Mouse (Mus musculus) heart, embryonic 11.5 days (tissue): ENCODE measurements around the gene Dis3l2. TPM values are rescaled to one million over a fixed set of nuclear protein-coding genes. Genes with fewer than 3 reads are reported as not detected.

Experiments
- ATAC-seq: fragments of 200-750 bp; cut with Nextera tagmentation; replicated peaks from 2 replicates; pipeline ENCODE4 v1.8.0; 2017; ENCODE audit warnings: moderate library complexity; ENCODE audit not compliant: insufficient number of reproducible peaks, low FRiP score, low TSS enrichment
- H3K27ac ChIP-seq: fragments of 300-500 bp; sonication (generic); 2 replicates; pipeline ENCODE4 v1.5.1; 2014; ENCODE audit warnings: mild to moderate bottlenecking, low read depth, low read length
- H3K27me3 ChIP-seq: fragments of 300-500 bp; sonication (generic); 2 replicates; pipeline ENCODE4 v1.6.1; 2014; ENCODE audit warnings: mild to moderate bottlenecking, low read length, mixed read lengths; ENCODE audit not compliant: control insufficient read depth, insufficient read depth
- H3K36me3 ChIP-seq: fragments of 300-500 bp; sonication (generic); 2 replicates; pipeline ENCODE4 v1.6.1; 2014; ENCODE audit warnings: mild to moderate bottlenecking, low read length, moderate library complexity, mixed read lengths; ENCODE audit not compliant: control insufficient read depth, insufficient read depth
- H3K4me1 ChIP-seq: fragments of 300-500 bp; sonication (generic); 2 replicates; pipeline ENCODE4 v1.6.1; 2014; ENCODE audit warnings: low read length; ENCODE audit not compliant: control insufficient read depth, insufficient read depth
- H3K4me2 ChIP-seq: fragments of 300-500 bp; sonication (generic); 2 replicates; pipeline ENCODE4 v1.6.1; 2014; ENCODE audit warnings: mild to moderate bottlenecking, moderate library complexity
- H3K4me3 ChIP-seq: fragments of 300-500 bp; sonication (generic); 2 replicates; pipeline ENCODE4 v1.5.1; 2014; ENCODE audit warnings: low read depth, low read length
- H3K9ac ChIP-seq: fragments of 300-500 bp; sonication (generic); 2 replicates; pipeline ENCODE4 v1.6.1; 2014; ENCODE audit warnings: mild to moderate bottlenecking, low read depth, low read length, moderate library complexity
- H3K9me3 ChIP-seq: fragments of 300-500 bp; sonication (generic); replicated peaks from 2 replicates; pipeline ENCODE4 v1.6.1; 2016; ENCODE audit warnings: low read length; ENCODE audit not compliant: control insufficient read depth
- WGBS: fragments of 180-500 bp; shearing (Covaris S2); extraction: QIAGEN DNeasy Blood & Tissue Kit; methylation state at CpG from one replicate; pipeline ENCODE4 v1.1.7; 2014; ENCODE audit not compliant: insufficient replicate concordance; 5-methylcytosine and 5-hydroxymethylcytosine counted together
- polyA plus RNA-seq: library from polyadenylated mRNA; unstranded; fragments of >200 nt; fragmentation: Nextera tagmentation; extraction: Ambion mirVana; gene quantifications from 2 replicates; pipeline ENCODE4 v1.2.1, GENCODE M21; 2014

Dis3l2 gene
- polyA plus RNA-seq, 1 experiment from 2014 or later, result 15.8 TPM

DNA sequence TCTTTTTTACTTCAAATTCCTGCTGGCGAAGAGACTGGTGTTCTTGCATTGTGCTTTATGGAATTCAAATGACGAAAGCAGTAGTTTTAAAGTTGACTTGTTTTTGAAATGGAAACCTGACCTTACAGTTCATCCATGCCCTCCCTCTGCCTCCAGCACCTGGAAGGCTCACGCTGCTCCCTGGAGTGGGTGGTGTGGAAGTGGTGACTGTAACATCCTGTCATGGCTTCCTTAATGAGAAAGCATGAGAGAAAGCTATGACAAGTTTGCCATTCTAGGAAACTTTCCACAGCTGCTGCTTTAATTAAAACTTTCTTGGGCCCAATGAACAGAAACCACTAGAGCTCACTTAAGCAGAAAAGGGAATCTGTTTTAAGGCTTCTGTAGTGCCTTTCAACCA, 210.3 kb downstream of the Dis3l2 start:
- no peaks in the 10 kb centered on the region for H3K9me3 ChIP-seq
- H3K27me3 ChIP-seq, result no peaks in the 10 kb centered on the region
- no peak overlapping the region for H3K27ac ChIP-seq
- no peak overlapping the region for H3K9ac ChIP-seq
- no peak overlapping the region for H3K4me2 ChIP-seq
- no peak overlapping the region for H3K4me3 ChIP-seq
- ATAC-seq, result no peak
- no peaks in the 10 kb centered on the region for H3K36me3 ChIP-seq
- H3K4me1 ChIP-seq, result no peaks in the 10 kb centered on the region; the same call in 1 of the 2 replicates
- WGBS, result 75% methylated on average over 3 of the region's 3 CpGs

DNA sequence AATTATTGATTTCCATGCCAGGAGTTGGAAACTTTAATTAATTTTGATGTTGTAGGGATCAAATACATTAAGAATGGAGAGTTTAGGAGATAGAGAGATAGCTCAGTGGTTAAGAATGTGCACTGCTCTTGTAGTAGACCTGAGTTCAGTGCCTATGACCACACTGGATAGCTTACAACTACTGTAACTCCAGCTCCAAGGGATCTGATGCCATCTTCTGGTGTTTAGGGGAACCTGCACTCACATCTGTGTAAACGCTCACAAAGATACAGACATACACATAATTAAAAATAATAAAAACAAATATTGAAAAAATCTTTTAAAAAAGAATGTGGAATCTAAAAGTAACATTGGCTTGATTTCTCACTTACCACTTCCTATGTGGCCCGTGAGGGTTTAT, 211.1 kb downstream of the Dis3l2 start:
- Histone ChIP-seq H3K36me3 (no peaks in the 10 kb centered on the region), H3K4me2 (no peak overlapping the region)
- WGBS, result 92% methylated on average over 2 of the region's 2 CpGs

DNA sequence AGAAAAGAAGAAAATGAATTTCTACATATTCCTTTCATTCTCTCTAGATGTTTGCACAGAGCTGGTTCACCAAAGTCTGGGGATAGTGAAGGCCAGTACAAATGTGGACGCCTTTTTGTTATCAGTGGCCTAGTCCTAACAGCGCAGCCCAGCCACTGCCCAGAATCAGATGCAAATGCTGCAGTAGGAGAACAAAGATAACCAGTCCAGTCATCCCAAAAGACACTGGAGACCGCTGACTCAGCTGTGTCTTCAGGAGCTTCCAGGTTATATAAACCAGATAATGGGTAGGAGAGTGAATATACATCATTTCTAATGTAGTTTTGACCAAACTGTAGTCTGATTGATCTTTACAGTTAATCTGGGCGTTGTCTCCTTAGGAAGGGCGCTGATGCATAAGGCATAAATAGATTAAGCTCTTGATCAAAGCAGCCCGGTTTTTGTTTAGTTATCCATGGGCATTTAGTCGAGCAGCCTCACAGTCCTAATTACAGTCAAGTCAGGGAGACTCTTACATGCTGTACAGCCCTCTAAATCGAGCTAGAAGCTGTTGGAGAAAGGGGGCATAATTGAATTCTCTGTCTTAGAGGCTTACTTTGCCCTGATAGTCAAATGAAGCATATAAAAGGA, 212.9 kb downstream of the Dis3l2 start:
- WGBS, result 68% methylated on average over 8 of the region's 8 CpGs
- Histone ChIP-seq H3K4me2 (no peak overlapping the region), H3K9me3 (no peaks in the 10 kb centered on the region), H3K27me3 (no peaks in the 10 kb centered on the region), H3K36me3 (no peaks in the 10 kb centered on the region), H3K27ac (no peak overlapping the region), H3K4me1 (no peaks in the 10 kb centered on the region; the same call in 1 of the 2 replicates), H3K4me3 (no peak overlapping the region), H3K9ac (no peak overlapping the region)
- ATAC-seq, result no peak

More for the DNA sequence above, 211.1 kb downstream of the Dis3l2 start:
- H3K27me3 ChIP-seq, result no peaks in the 10 kb centered on the region
- H3K4me1 ChIP-seq, result no peaks in the 10 kb centered on the region; the same call in 1 of the 2 replicates
- H3K9ac ChIP-seq, result no peak overlapping the region
- no peak overlapping the region for H3K27ac ChIP-seq
- no peak for ATAC-seq
- H3K9me3 ChIP-seq, result no peaks in the 10 kb centered on the region
- no peak overlapping the region for H3K4me3 ChIP-seq

DNA sequence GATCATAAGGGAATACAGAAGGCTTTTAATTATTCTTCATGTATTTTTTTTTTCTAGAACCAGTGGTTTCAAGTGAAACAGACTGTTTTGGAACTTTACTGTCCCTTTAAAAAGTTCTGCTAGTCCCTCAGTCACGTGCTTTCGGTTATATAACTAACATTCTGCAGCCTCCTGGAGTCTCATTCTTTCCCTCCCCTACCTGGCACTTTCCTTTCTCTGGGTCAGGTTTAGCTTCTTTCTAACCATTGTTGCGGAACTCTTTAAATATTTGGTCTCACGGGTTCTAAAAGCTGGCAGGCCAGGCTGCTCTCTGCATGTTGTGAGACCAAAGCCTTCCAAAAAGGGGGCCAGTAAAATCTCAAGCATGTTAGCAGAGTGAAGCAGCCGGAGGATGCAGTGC, 222.2 kb downstream of the Dis3l2 start:
- H3K9me3 ChIP-seq, result no peaks in the 10 kb centered on the region
- no peaks in the 10 kb centered on the region for H3K27me3 ChIP-seq
- no peak overlapping the region for H3K4me3 ChIP-seq
- H3K27ac ChIP-seq, result no peak overlapping the region
- ATAC-seq, result no peak
- H3K9ac ChIP-seq, result no peak overlapping the region
- H3K4me2 ChIP-seq, result no peak overlapping the region
- H3K36me3 ChIP-seq, result no peaks in the 10 kb centered on the region
- WGBS, result 82% methylated on average over 5 of the region's 5 CpGs
- no peaks in the 10 kb centered on the region for H3K4me1 ChIP-seq

DNA sequence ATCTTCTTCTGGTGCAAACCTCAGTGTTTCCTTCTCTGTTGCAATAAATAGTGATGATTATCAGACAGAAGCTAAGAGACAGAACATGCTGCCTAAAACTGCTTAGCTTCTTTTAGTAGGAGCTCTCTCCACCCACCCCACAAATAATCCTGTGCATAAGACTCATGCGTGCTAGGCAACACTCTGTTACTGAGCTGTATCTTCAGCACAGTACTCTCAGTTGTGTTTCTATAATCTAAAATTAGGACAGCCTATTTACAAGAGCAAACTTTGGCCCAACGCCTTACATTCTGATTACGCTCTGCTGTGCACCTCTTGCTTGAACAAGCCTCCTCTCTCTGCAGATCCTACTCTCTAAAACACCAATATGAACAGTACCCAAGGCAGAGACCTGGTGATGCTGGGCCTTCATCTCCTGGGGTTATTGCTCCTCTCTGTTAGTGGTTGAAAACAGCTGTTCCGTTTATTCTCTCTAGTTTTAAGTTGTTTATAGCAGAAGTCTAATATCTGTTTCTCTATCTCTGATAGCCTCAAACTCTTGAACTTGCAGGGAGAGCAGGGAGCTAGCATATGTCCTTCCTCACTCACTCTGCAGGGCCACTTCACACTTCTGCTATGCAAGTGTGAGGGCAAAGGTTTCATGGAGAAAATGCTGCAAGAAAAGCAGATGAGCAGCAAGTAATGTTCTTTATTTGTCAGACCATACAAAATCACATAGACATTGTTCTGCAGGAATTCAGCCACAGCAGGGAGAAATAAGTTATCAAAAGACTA, 228.2 kb downstream of the Dis3l2 start:
- no peak overlapping the region for H3K4me2 ChIP-seq
- H3K27ac ChIP-seq, result no peak overlapping the region
- no peaks in the 10 kb centered on the region for H3K27me3 ChIP-seq
- no peak for ATAC-seq
- H3K4me1 ChIP-seq, result no peaks in the 10 kb centered on the region
- no peak overlapping the region for H3K4me3 ChIP-seq
- H3K36me3 ChIP-seq, result no peaks in the 10 kb centered on the region
- no peak overlapping the region for H3K9ac ChIP-seq
- WGBS, result 86% methylated on average over 4 of the region's 4 CpGs
- no peaks in the 10 kb centered on the region for H3K9me3 ChIP-seq

DNA sequence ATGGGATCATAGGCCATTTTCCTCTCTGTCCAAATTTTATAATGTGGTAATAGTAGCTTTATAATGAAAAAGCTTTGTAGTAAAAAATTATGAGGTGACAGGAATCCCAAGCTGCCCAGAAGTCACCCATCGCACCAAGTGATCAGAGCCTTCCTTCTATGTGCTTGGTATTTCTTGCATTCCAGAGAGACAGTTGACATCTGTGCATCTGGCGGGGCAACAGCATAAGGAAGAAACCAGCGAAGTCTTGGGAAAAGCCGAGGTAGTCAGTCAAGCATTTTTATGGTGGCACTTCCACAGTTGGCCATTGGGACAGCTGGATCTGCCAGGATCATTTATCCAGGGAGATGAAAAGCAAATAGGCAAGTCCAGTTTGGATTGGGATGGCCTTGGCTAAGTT, 229.2 kb downstream of the Dis3l2 start:
- no peaks in the 10 kb centered on the region for H3K4me1 ChIP-seq
- H3K4me3 ChIP-seq, result no peak overlapping the region
- WGBS, result 87% methylated on average over 4 of the region's 4 CpGs
- no peaks in the 10 kb centered on the region for H3K27me3 ChIP-seq
- no peak for ATAC-seq
- no peak overlapping the region for H3K9ac ChIP-seq
- H3K36me3 ChIP-seq, result no peaks in the 10 kb centered on the region
- no peaks in the 10 kb centered on the region for H3K9me3 ChIP-seq
- H3K4me2 ChIP-seq, result no peak overlapping the region
- H3K27ac ChIP-seq, result no peak overlapping the region

DNA sequence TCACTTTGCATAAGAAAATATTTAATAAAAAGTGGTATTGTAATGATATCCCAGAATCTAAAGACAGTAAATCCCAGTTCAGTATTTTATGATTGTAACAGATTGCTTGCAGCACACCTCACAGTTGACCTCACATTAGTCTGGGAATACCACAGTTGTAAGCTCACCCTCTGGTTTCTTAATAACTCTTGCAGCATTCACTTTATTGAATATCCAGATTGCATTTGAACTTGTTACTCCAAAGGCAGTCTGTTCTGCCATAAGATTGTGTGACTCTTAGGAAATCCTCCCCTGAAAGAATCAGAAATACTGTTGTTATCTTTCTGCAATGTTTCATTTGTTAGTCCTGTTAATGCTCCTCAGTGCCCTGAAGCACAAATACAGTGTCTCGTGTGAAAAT, 230.0 kb downstream of the Dis3l2 start:
- Histone ChIP-seq H3K27me3 (no peaks in the 10 kb centered on the region), H3K4me1 (no peaks in the 10 kb centered on the region), H3K4me3 (no peak overlapping the region), H3K4me2 (no peak overlapping the region), H3K9me3 (no peaks in the 10 kb centered on the region), H3K9ac (no peak overlapping the region), H3K27ac (no peak overlapping the region), H3K36me3 (no peaks in the 10 kb centered on the region)
- no peak for ATAC-seq
- 79% methylated on average over 1 of the region's 1 CpGs for WGBS

DNA sequence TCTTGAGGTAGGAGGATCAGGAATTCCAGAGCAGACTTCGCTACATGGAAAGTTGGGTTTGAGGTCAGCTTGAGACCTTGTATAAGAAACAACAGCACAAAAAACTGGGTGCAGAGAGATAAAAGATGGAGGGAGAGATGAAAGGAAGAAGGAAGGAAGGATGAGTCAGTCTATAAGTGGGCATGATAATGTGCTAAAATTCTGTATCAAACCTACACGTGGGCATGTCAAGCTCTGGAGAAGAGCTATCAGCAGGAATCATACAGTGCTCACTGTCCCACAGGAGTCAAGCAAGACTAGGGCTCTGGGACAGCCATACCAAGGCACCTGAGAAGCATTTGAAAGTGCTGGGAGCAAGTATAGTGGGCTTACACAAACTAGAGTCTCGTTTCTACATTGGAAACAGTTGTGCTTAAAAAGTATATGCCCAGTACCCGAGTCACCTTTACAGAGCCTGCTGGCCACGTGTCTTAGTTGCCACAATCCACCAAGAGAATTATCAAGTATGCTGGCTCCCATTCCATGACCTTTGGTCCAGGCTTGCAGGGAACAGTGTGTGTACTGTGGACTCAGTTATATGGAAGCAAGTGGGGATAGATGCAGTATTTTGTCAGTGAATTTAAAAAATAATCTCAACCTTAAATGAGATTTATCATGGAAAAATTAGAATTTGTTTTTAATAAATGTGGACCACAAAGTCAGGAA, 248.0 kb downstream of the Dis3l2 start:
- H3K4me3 ChIP-seq, result no peak overlapping the region
- H3K27me3 ChIP-seq, result no peaks in the 10 kb centered on the region
- H3K9me3 ChIP-seq, result no peaks in the 10 kb centered on the region
- no peak overlapping the region for H3K27ac ChIP-seq
- no peak for ATAC-seq
- no peaks in the 10 kb centered on the region for H3K36me3 ChIP-seq
- H3K9ac ChIP-seq, result no peak overlapping the region
- 72% methylated on average over 5 of the region's 5 CpGs for WGBS
- no peaks in the 10 kb centered on the region for H3K4me1 ChIP-seq
- H3K4me2 ChIP-seq, result no peak overlapping the region
